Mouse (Mus musculus): ENCODE results near the gene Tmem160. TPM values are rescaled to one million over a fixed set of nuclear protein-coding genes. Genes with fewer than 3 reads are reported as not detected.
A peak's percentile ranks its signal among the peaks of the same experiment; 100 is the strongest.

Gene Tmem160
- 54.5 and 64.7 TPM in 2 replicates for polyA plus RNA-seq (2016; fragmentation: Nextera tagmentation; extraction: Ambion mirVana)

GRCm38 (mm10) chr7:16452587-16453073 lies at the start of gene Tmem160:
Gene Tmem160 (plus strand): TSS chr7:16452779.
- 0 out of 2 replicates have a peak, but pooled peaks cover 7% of the 10 kb centered on the region for H3K27me3 ChIP-seq (ENCODE audit: low read depth, poor library complexity, severe bottlenecking)
- peaks cover 25% of the 10 kb centered on the region for H3K36me3 ChIP-seq
- DNase-seq (ENCODE audit: low spot score) = peak; percentile 85
- H3K9me3 ChIP-seq (replicated peaks) = no peaks in the 10 kb centered on the region
- H3K27ac ChIP-seq (replicated peaks) = peak within 1 kb of the TSS; percentile 81
- WGBS = 1% methylated on average over 30 of the region's 30 CpGs
- H3K4me3 ChIP-seq = peak within 1 kb of the TSS; percentile 73
- peaks cover 19% of the 10 kb centered on the region for H3K4me1 ChIP-seq

DNA sequence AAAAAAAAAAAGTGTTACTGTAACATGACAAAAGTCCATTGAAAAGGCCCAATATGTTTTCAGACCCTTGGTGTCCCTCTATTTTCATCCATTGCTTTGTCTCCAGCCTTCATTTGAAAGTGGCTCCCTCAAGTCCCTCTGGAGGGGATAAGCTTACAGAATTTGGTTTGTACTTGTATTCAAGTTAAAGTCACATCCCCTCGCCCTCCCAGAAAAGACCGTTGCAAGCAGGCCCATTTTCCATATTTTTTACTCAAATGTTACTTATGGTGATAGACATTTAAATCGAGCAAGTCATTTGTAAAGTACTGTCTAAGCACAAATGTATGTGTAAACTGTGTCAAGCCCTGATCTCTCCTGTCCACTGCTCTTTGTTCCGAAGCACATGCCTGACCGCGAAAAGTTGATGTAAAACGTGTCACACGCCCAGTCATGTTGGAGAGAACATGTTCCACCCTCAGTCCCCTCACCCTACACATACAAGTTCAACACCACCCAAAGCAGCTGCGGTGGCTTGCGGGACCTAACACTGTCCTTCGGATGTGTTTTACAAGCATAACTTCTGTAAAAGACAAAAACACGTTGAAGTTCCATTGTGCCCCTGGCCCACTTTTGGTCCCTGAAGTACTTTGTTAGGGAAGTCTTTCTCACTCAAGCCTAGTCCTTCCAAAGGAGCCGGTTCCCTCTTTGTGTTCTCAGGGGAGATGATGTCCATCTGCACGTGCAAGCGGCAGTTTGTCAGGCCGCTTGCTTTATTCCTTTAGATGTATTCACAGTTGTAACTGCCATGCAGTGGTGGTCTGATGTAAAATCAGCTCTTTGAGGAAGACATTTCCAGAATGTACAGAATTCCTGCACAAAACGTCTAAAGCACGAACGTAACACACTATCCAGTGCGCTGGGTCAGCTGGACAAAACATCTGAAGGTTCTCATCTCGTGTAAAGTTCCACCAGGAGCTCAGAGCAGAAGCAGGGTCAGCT lies 49.3 kb upstream of the Tmem160 start:
- Histone ChIP-seq H3K9me3 (replicated peaks) (no peaks in the 10 kb centered on the region), H3K27me3 (ENCODE audit: low read depth, poor library complexity, severe bottlenecking) (no peaks in the 10 kb centered on the region), H3K4me3 (peak overlapping the region; percentile 89), H3K4me1 (peaks cover 46% of the 10 kb centered on the region), H3K36me3 (peaks cover 32% of the 10 kb centered on the region), H3K27ac (replicated peaks) (peak overlapping the region; percentile 100)
- DNase-seq (ENCODE audit: low spot score) = peak; percentile 45
- WGBS = 58% methylated on average over 21 of the region's 21 CpGs

GRCm38 (mm10) chr7:16404315-16405072 lies 48.1 kb upstream of the Tmem160 start:
- Histone ChIP-seq H3K27me3 (ENCODE audit: low read depth, poor library complexity, severe bottlenecking) (no peaks in the 10 kb centered on the region), H3K27ac (replicated peaks) (peak overlapping the region; percentile 30; the same call in 1 of the 2 replicates), H3K36me3 (peaks cover 44% of the 10 kb centered on the region), H3K4me3 (peak overlapping the region; percentile 89; the same call in 1 of the 2 replicates), H3K9me3 (replicated peaks) (no peaks in the 10 kb centered on the region), H3K4me1 (peaks cover 38% of the 10 kb centered on the region)
- no peak for DNase-seq (ENCODE audit: low spot score)
- WGBS = 85% methylated on average over 3 of the region's 3 CpGs

DNA sequence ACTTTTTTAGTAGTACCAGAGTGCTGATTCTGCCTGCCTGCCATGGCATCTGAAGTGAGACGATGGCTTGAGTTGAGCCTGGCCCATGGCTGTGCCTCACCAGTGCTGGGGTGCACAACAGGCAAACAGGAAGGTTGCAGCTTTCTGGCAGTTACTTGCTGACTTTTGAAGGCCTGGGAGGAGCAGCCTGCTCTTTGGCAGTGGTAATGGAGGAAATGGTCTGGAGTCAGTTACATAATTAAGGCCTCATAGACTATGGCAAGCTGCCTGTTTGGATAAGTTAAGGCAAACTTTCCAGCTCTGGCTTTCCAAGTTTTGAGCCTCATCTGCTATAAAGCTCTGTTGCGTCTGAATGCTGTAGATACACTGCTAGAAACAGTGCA lies 47.5 kb upstream of the Tmem160 start:
- H3K36me3 ChIP-seq = peaks cover 49% of the 10 kb centered on the region
- no peaks in the 10 kb centered on the region for H3K9me3 ChIP-seq (replicated peaks)
- peak overlapping the region; percentile 89; the same call in 1 of the 2 replicates for H3K4me3 ChIP-seq
- H3K27ac ChIP-seq (replicated peaks) = peak overlapping the region; percentile 30; the same call in 1 of the 2 replicates
- 90% methylated on average over 2 of the region's 2 CpGs for WGBS
- H3K27me3 ChIP-seq (ENCODE audit: low read depth, poor library complexity, severe bottlenecking) = no peaks in the 10 kb centered on the region
- DNase-seq (ENCODE audit: low spot score) = no peak
- H3K4me1 ChIP-seq = peaks cover 38% of the 10 kb centered on the region

- H3K9me3 ChIP-seq (replicated peaks) = no peaks in the 10 kb centered on the region
- peak overlapping the region; percentile 89; the same call in 1 of the 2 replicates for H3K4me3 ChIP-seq
- H3K4me1 ChIP-seq = peaks cover 38% of the 10 kb centered on the region
- 84% methylated on average over 11 of the region's 11 CpGs for WGBS
- peak overlapping the region; percentile 72 for H3K27ac ChIP-seq (replicated peaks)
- no peak for DNase-seq (ENCODE audit: low spot score)
- no peaks in the 10 kb centered on the region for H3K27me3 ChIP-seq (ENCODE audit: low read depth, poor library complexity, severe bottlenecking)
- H3K36me3 ChIP-seq = peaks cover 56% of the 10 kb centered on the region
Observed at GRCm38 (mm10) chr7:16405516-16406351, 46.8 kb upstream of the Tmem160 start.

DNA sequence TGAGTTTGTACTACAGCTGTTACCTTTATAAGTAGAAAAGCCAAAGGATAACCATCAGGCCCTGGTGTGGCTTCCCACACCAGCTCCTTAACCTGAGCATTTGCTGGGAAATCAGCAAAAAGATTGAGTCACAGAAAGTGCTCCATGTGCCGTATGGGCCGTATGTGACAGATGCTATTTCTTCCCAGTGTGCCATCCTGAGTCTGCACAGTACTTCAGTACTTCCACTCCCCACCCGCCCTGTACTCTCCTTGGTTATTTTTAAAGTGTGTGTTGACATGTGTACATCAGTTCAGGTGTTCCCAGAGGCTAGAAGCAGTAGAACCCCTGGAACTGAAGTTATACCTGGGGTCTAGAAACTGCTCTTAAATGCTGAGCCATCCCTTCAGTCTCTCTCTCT lies 45.6 kb upstream of the Tmem160 start:
- Histone ChIP-seq H3K27ac (replicated peaks) (no peak overlapping the region), H3K9me3 (replicated peaks) (no peaks in the 10 kb centered on the region), H3K36me3 (peaks cover 68% of the 10 kb centered on the region), H3K27me3 (ENCODE audit: low read depth, poor library complexity, severe bottlenecking) (no peaks in the 10 kb centered on the region), H3K4me1 (peaks cover 49% of the 10 kb centered on the region), H3K4me3 (no peak overlapping the region)
- 94% methylated on average over 3 of the region's 3 CpGs for WGBS
- DNase-seq (ENCODE audit: low spot score) = no peak

- Histone ChIP-seq H3K36me3 (peaks cover 83% of the 10 kb centered on the region), H3K27ac (replicated peaks) (0 out of 2 replicates have a peak overlapping the region, but pooled peaks have one; percentile 74), H3K9me3 (replicated peaks) (no peaks in the 10 kb centered on the region), H3K4me1 (peaks cover 38% of the 10 kb centered on the region), H3K4me3 (no peak overlapping the region), H3K27me3 (ENCODE audit: low read depth, poor library complexity, severe bottlenecking) (no peaks in the 10 kb centered on the region)
- DNase-seq (ENCODE audit: low spot score) = no peak
- WGBS = 94% methylated on average over 5 of the region's 5 CpGs
Observed at GRCm38 (mm10) chr7:16411100-16411499, 41.5 kb upstream of the Tmem160 start.

DNA sequence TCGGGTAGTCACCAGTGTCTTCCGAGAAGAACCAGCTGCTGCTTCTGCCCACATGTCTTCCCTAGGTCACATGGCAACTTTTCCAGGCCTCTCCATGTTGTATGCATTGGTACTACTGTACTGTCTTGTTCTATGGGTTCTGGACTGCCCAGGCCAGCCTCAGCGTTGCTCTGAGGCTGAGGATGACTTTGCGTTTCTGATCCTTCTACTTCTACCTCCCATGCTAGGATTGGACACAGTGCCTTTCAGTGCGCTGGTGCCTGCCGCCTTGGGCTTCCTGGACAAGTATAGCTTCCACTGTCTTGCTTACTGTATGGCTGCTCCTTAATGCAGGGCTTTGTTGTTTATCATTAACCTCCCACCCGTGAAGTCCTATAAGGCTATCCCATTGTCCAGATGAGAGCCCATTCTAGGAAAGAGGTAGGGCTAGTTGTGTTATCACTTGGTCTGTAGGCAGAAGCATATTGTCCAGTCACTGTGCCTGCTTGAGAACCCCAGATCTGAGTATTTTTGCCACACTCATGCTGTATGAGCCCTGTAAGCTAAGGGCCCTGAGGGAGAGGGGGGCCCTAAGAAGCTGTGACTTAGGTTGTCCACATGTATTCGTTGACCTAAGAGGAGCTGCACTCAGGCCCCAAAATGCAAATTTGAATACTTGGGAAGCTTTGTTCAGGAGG lies 40.2 kb upstream of the Tmem160 start:
- Histone ChIP-seq H3K4me1 (peaks cover 36% of the 10 kb centered on the region), H3K27ac (replicated peaks) (peak overlapping the region; percentile 74), H3K4me3 (0 out of 2 replicates have a peak overlapping the region, but pooled peaks have one; percentile 14), H3K36me3 (peaks cover 87% of the 10 kb centered on the region), H3K9me3 (replicated peaks) (no peaks in the 10 kb centered on the region), H3K27me3 (ENCODE audit: low read depth, poor library complexity, severe bottlenecking) (no peaks in the 10 kb centered on the region; the same call in 1 of the 2 replicates)
- DNase-seq (ENCODE audit: low spot score) = no peak
- 80% methylated on average over 8 of the region's 8 CpGs for WGBS

GRCm38 (mm10) chr7:16412930-16413329 lies 39.6 kb upstream of the Tmem160 start:
- Histone ChIP-seq H3K27ac (replicated peaks) (peak overlapping the region; percentile 74), H3K9me3 (replicated peaks) (no peaks in the 10 kb centered on the region), H3K4me1 (peaks cover 36% of the 10 kb centered on the region), H3K27me3 (ENCODE audit: low read depth, poor library complexity, severe bottlenecking) (no peaks in the 10 kb centered on the region; the same call in 1 of the 2 replicates), H3K4me3 (peak overlapping the region; percentile 24), H3K36me3 (peaks cover 87% of the 10 kb centered on the region)
- DNase-seq (ENCODE audit: low spot score) = no peak
- 63% methylated on average over 2 of the region's 2 CpGs for WGBS

GRCm38 (mm10) chr7:16415426-16415825 lies 37.2 kb upstream of the Tmem160 start:
- peaks cover 88% of the 10 kb centered on the region for H3K36me3 ChIP-seq
- DNase-seq (ENCODE audit: low spot score) = no peak
- no peak overlapping the region for H3K4me3 ChIP-seq
- H3K27ac ChIP-seq (replicated peaks) = no peak overlapping the region
- peaks cover 36% of the 10 kb centered on the region for H3K4me1 ChIP-seq
- no peaks in the 10 kb centered on the region for H3K9me3 ChIP-seq (replicated peaks)
- 87% methylated on average over 3 of the region's 3 CpGs for WGBS
- H3K27me3 ChIP-seq (ENCODE audit: low read depth, poor library complexity, severe bottlenecking) = no peaks in the 10 kb centered on the region; the same call in 1 of the 2 replicates

- WGBS = 92% methylated on average over 10 of the region's 10 CpGs
- Histone ChIP-seq H3K9me3 (replicated peaks) (no peaks in the 10 kb centered on the region), H3K36me3 (peaks cover 88% of the 10 kb centered on the region), H3K27ac (replicated peaks) (no peak overlapping the region), H3K4me3 (no peak overlapping the region), H3K27me3 (ENCODE audit: low read depth, poor library complexity, severe bottlenecking) (no peaks in the 10 kb centered on the region; the same call in 1 of the 2 replicates), H3K4me1 (peaks cover 22% of the 10 kb centered on the region)
- no peak for DNase-seq (ENCODE audit: low spot score)
Observed at GRCm38 (mm10) chr7:16417141-16417771, 35.3 kb upstream of the Tmem160 start.

All from midbrain, embryonic 10.5 days (tissue).